Mouse (Mus musculus) gastrocnemius, postnatal 36 days (tissue): ENCODE measurements around the gene Glra4. TPM values are rescaled to one million over a fixed set of nuclear protein-coding genes. Genes with fewer than 3 reads are reported as not detected.
A peak's percentile ranks its signal among the peaks of the same experiment; 100 is the strongest.
"Not testable (repeated sequence)": the region's sequence is repeated elsewhere in the genome, so short reads cannot be mapped to it uniquely, and the experiment has no call there.

ENCODE experiments used
- DNase-seq, 2 experiments: peaks; one replicate each; pipeline ENCODE4 v3.0.0; 2022
- intact Hi-C: fragments of 180-260 bp; cut with DNase I; formaldehyde crosslinking; loops from one replicate; pipeline ENCODE4 v1.15.1; 2025
- total RNA-seq, 2 experiments: library from RNA; stranded (reverse); gene quantifications; 2 replicates each; pipeline ENCODE4 v1.2.3; 2021

Gene Glra4
- total RNA-seq, 2 experiments from 2014 or later: not detected

DNA sequence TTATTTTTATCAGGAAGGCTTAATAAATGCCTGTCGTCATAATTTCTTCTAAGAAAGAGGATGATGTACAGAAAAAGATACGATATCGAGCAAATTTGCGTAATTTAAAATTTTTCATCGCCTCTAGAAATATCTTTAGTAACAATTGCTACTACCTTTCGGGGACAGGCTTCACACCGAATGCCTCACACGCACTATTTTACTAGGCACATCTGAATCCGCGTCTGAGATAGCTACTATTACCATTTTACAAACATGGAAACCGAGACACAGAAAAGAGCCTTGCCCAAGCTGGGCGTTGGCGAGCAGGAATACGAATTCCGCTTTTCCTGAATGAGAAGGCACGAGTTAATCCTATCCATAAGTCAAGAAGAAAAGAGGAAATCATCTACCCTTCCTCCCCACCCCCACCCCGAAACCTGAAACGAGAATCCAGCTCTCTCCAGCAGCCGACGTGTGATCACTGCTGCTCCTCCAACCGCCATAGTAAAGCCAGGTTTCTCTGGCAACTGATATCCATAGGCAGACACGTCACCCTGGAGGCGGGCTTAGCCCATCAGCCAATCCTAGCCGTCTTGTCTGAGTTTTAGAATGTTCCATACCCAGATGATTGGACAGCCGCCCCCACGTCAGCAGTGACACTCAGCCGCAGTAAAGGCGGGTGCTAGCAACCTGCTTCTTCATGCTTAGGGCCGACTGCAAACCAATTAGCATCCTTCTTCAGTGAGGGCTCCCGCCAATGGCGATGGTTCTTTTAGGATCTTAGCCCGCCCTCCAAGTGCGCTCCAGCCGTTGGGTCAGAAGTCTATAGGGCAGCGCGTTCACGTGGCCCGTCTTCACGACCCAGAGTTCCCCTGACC is 38.9 kb downstream of the Glra4 start:
- intact Hi-C loops: loop anchor here (10.0 kb wide), 1 partner anchor 294 kb away; the partner anchor contains the start of gene Slc25a53
- DNase-seq: peak; percentile 83 to 88

DNA sequence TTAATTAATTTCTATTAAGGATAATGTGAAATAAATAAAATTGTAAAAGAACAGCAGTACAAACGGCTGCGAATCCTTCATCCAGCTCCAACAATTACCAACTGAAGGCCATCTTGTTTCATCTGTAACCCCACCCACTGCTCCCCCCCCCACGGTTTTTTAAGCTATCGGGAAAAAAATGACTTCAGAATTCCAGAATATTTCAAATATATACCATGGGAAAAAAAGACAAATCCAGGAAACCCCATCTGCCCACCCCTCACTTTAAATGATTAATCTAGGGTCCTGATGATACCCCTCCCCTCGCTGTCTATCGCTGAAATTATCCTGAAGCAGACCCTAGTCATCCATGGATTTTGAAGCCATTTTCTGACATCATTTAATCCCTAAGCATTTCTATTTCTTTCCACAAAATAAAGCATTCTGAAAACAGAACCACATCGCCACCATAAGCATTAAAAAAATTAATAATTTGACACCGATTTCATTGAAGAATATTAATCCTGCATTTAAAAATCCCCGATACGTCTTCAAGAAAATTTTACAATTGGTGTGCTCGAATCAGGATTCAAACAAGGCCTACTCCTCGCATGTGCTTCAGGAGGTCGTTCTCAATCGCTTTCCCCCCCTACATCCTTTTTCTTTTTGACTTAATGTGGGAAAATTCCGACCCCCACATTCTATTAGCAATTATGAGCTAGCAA is 39.7 kb downstream of the Glra4 start:
- intact Hi-C loops: loop anchor here (10.0 kb wide), 1 partner anchor 295 kb away; the partner anchor contains the start of gene Slc25a53
- no peak for DNase-seq

DNA sequence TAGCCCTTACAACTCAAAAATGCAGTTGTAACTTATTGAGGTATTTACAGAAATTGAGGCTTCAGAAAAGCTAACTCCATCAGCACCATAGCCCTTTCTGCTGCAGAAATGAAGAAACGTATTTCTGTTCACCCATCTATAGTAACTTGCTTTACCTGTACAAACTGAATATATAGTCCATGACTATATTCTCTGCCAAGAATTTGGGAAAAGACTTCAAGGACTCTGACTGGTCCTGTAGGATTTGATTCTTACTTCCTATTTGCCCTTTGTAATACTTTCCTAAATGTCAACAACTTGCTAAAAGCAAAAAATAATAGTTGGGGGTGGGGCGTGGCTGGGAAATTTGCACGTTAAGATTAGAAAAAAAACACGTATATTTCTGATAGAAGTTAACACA is 47.9 kb downstream of the Glra4 start:
- DNase-seq: no peak
- intact Hi-C loops: no loop called here

DNA sequence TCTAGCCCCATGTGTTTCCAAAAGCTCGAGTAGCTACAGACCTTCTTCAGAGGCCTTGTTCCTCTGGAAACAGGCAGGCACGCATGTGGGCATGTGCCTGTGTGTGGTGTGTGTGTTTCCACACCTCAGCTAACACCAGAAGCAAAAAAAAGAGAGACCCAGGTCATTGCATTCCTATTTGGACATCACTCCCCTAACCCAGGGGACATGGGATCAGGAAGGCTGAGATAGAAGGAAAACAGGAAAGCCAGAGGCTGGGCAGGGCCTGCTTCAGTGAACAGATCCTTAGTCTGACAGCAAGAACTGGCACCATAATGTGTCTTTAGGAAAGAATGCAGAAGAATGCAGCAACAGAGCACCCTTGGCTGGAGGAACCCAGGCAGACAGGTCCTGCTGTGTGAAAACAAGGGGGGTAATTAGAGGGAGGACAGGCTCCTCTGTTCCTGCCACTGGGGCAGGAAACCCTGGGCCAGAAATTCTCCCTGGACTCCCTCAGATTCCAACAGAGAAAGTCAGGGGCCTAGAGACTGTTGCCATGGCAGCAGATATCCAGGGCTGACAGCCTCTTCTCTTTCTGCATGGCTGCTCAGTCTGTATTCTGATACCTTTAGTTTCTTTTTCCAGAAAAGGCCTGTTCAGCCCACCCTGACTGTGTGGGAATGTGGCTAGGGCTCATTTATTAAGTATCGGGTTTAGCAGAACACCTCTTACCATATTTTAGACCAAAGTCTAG is 65.0 kb downstream of the Glra4 start:
- DNase-seq, intact Hi-C loops: not testable (repeated sequence)

DNA sequence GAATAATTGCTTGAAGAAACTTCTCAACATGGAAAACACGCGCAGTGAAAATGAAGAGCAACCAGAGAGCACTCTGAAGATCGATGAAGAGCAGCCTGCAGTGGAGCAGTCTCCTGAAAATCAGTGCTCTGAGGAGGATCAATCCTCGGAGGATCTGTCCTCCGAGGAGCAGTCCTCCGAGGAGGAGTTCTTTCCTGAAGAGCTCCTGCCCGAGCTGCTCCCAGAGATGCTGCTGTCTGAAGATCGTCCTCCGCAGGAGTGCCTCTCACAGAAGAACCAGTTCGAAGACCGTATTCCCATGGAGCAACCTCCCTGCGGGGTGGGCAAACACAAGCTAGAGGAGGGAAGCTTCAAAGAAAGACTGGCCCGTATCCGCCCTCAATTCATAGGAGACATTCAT is 71.2 kb downstream of the Glra4 start:
- intact Hi-C loops: no loop called here

DNA sequence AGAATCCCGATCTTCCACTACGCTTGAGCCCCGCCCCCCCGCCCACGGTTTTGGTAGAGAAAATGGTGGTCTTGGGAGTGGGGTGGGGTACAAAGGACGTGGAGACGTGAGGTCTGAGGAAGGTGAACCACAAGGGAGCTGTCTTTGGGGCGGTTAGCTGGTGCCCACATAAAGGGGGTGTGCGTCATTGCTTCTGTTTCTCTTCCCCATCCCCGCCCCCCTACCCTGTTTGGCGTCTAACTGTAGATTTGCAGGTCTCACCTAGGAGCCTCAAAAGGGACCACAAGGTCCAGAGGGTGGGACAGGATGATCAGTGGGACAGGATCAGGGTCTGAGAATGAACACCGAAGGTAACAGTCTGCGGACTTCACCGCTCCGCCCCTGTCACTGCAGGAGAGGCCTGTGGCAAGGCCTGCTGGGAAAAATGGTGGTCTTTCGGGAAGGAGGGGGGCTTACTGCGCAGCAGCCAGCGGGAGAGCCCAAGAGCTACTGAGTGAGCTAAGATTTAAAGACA is 71.7 kb downstream of the Glra4 start:
- peak in 1 of 2 experiments; percentile 15 for DNase-seq
- intact Hi-C loops: no loop called here

More for the DNA sequence above, 71.2 kb downstream of the Glra4 start:
- no peak for DNase-seq

Other genes with a start within 250 kb of the Glra4 start
- not detected for gene Kir3dl2, start 236.1 kb downstream of the Glra4 start, total RNA-seq
- under 1 TPM; 0.25 to 0.74 TPM for gene Tceal3, start 189.3 kb downstream of the Glra4 start, total RNA-seq
- gene Tceal1, start 72.2 kb downstream of the Glra4 start, total RNA-seq: 1 to 10 TPM; 1.7 to 2.2 TPM
- gene Morf4l2, start 36.5 kb downstream of the Glra4 start, total RNA-seq: 100 to 1,000 TPM; 133 to 137 TPM
- 1 to 10 TPM; 2.0 to 3.0 TPM for gene Plp1, start 42.5 kb upstream of the Glra4 start, total RNA-seq
- not detected for gene Rab9b, start 88.6 kb upstream of the Glra4 start, total RNA-seq
- not detected for gene H2bfm, start 147.2 kb upstream of the Glra4 start, total RNA-seq
- 1 to 10 TPM; 2.2 to 7.0 TPM for gene Tmsb15b2, start 195.4 kb upstream of the Glra4 start, total RNA-seq
- under 1 TPM; 0.46 to 0.59 TPM for gene Tmsb15l, start 196.7 kb upstream of the Glra4 start, total RNA-seq
- gene Tmsb15b1, start 196.7 kb upstream of the Glra4 start, total RNA-seq: 1 to 10 TPM; 1.5 to 3.4 TPM
- not detected for gene Zcchc18, start 213.0 kb upstream of the Glra4 start, total RNA-seq